Mouse (Mus musculus) heart, embryonic 11.5 days (tissue): ENCODE results near the gene Frmd7. TPM values are rescaled to one million over a fixed set of nuclear protein-coding genes. Genes with fewer than 3 reads are reported as not detected.

Experiments used
- ATAC-seq: fragments of 200-750 bp; cut with Nextera tagmentation; replicated peaks from 2 replicates; pipeline ENCODE4 v1.8.0; 2017; ENCODE audit warnings: moderate library complexity; ENCODE audit not compliant: insufficient number of reproducible peaks, low FRiP score, low TSS enrichment
- H3K27ac ChIP-seq: fragments of 300-500 bp; sonication (generic); 2 replicates; pipeline ENCODE4 v1.5.1; 2014; ENCODE audit warnings: mild to moderate bottlenecking, low read depth, low read length
- H3K27me3 ChIP-seq: fragments of 300-500 bp; sonication (generic); 2 replicates; pipeline ENCODE4 v1.6.1; 2014; ENCODE audit warnings: mild to moderate bottlenecking, low read length, mixed read lengths; ENCODE audit not compliant: control insufficient read depth, insufficient read depth
- H3K36me3 ChIP-seq: fragments of 300-500 bp; sonication (generic); 2 replicates; pipeline ENCODE4 v1.6.1; 2014; ENCODE audit warnings: mild to moderate bottlenecking, low read length, moderate library complexity, mixed read lengths; ENCODE audit not compliant: control insufficient read depth, insufficient read depth
- H3K4me1 ChIP-seq: fragments of 300-500 bp; sonication (generic); 2 replicates; pipeline ENCODE4 v1.6.1; 2014; ENCODE audit warnings: low read length; ENCODE audit not compliant: control insufficient read depth, insufficient read depth
- H3K4me2 ChIP-seq: fragments of 300-500 bp; sonication (generic); 2 replicates; pipeline ENCODE4 v1.6.1; 2014; ENCODE audit warnings: mild to moderate bottlenecking, moderate library complexity
- H3K4me3 ChIP-seq: fragments of 300-500 bp; sonication (generic); 2 replicates; pipeline ENCODE4 v1.5.1; 2014; ENCODE audit warnings: low read depth, low read length
- H3K9ac ChIP-seq: fragments of 300-500 bp; sonication (generic); 2 replicates; pipeline ENCODE4 v1.6.1; 2014; ENCODE audit warnings: mild to moderate bottlenecking, low read depth, low read length, moderate library complexity
- H3K9me3 ChIP-seq: fragments of 300-500 bp; sonication (generic); replicated peaks from 2 replicates; pipeline ENCODE4 v1.6.1; 2016; ENCODE audit warnings: low read length; ENCODE audit not compliant: control insufficient read depth
- WGBS: fragments of 180-500 bp; shearing (Covaris S2); extraction: QIAGEN DNeasy Blood & Tissue Kit; methylation state at CpG from one replicate; pipeline ENCODE4 v1.1.7; 2014; ENCODE audit not compliant: insufficient replicate concordance; 5-methylcytosine and 5-hydroxymethylcytosine counted together
- polyA plus RNA-seq: library from polyadenylated mRNA; unstranded; fragments of >200 nt; fragmentation: Nextera tagmentation; extraction: Ambion mirVana; gene quantifications from 2 replicates; pipeline ENCODE4 v1.2.1, GENCODE M21; 2014

The Frmd7 gene
- polyA plus RNA-seq, 1 experiment from 2014 or later: not detected

- ATAC-seq: no peak
- H3K27ac ChIP-seq: no peak overlapping the region
- no peaks in the 10 kb centered on the region for H3K9me3 ChIP-seq
- no peaks in the 10 kb centered on the region for H3K36me3 ChIP-seq
- no peak overlapping the region for H3K4me2 ChIP-seq
- no peaks in the 10 kb centered on the region for H3K4me1 ChIP-seq
- no peak overlapping the region for H3K9ac ChIP-seq
- no peak overlapping the region for H3K4me3 ChIP-seq
- WGBS: 75% methylated on average over 5 of the region's 5 CpGs
- no peaks in the 10 kb centered on the region for H3K27me3 ChIP-seq
Observed at GRCm38 (mm10) chrX:50909915-50910314, 32.6 kb downstream of the Frmd7 start.

GRCm38 (mm10) chrX:50903497-50903896 is 39.0 kb downstream of the Frmd7 start:
- H3K9me3 ChIP-seq: no peaks in the 10 kb centered on the region
- no peaks in the 10 kb centered on the region for H3K4me1 ChIP-seq
- no peak overlapping the region for H3K4me2 ChIP-seq
- no peak overlapping the region for H3K9ac ChIP-seq
- no peaks in the 10 kb centered on the region for H3K36me3 ChIP-seq
- H3K27ac ChIP-seq: no peak overlapping the region
- no peak overlapping the region for H3K4me3 ChIP-seq
- no peak for ATAC-seq
- WGBS: 80% methylated on average over 3 of the region's 3 CpGs
- no peaks in the 10 kb centered on the region for H3K27me3 ChIP-seq

GRCm38 (mm10) chrX:50887999-50888398 is 54.5 kb downstream of the Frmd7 start:
- no peak overlapping the region for H3K27ac ChIP-seq
- no peaks in the 10 kb centered on the region for H3K27me3 ChIP-seq
- H3K4me1 ChIP-seq: no peaks in the 10 kb centered on the region
- no peaks in the 10 kb centered on the region for H3K36me3 ChIP-seq
- H3K4me2 ChIP-seq: no peak overlapping the region
- H3K9me3 ChIP-seq: no peaks in the 10 kb centered on the region
- no peak for ATAC-seq
- H3K4me3 ChIP-seq: no peak overlapping the region
- H3K9ac ChIP-seq: no peak overlapping the region
- WGBS: 72% methylated on average over 2 of the region's 2 CpGs

GRCm38 (mm10) chrX:50874246-50875002 is 68.1 kb downstream of the Frmd7 start:
- Histone ChIP-seq H3K27me3 (0 out of 2 replicates have a peak, but pooled peaks cover 3% of the 10 kb centered on the region), H3K36me3 (no peaks in the 10 kb centered on the region), H3K4me2 (no peak overlapping the region), H3K4me3 (no peak overlapping the region), H3K27ac (no peak overlapping the region), H3K9ac (no peak overlapping the region), H3K4me1 (no peaks in the 10 kb centered on the region), H3K9me3 (no peaks in the 10 kb centered on the region)
- WGBS: 79% methylated on average over 6 of the region's 6 CpGs
- no peak for ATAC-seq

- WGBS: 53% methylated on average over 5 of the region's 5 CpGs
- no peak for ATAC-seq
- no peak overlapping the region for H3K4me3 ChIP-seq
- no peaks in the 10 kb centered on the region for H3K4me1 ChIP-seq
- H3K27ac ChIP-seq: no peak overlapping the region
- H3K36me3 ChIP-seq: no peaks in the 10 kb centered on the region
- H3K4me2 ChIP-seq: no peak overlapping the region
- H3K9ac ChIP-seq: no peak overlapping the region
- H3K27me3 ChIP-seq: no peaks in the 10 kb centered on the region
- no peaks in the 10 kb centered on the region for H3K9me3 ChIP-seq
Observed at GRCm38 (mm10) chrX:50864734-50865133, 77.8 kb downstream of the Frmd7 start.

- Histone ChIP-seq H3K4me2 (no peak overlapping the region), H3K9ac (no peak overlapping the region), H3K4me1 (no peaks in the 10 kb centered on the region), H3K4me3 (no peak overlapping the region), H3K27ac (no peak overlapping the region), H3K9me3 (no peaks in the 10 kb centered on the region), H3K36me3 (no peaks in the 10 kb centered on the region), H3K27me3 (no peaks in the 10 kb centered on the region)
- WGBS: 74% methylated on average over 2 of the region's 2 CpGs
- ATAC-seq: no peak
Observed at GRCm38 (mm10) chrX:50863771-50864170, 78.7 kb downstream of the Frmd7 start.

- no peak for ATAC-seq
- no peak overlapping the region for H3K27ac ChIP-seq
- no peaks in the 10 kb centered on the region for H3K27me3 ChIP-seq
- no peaks in the 10 kb centered on the region for H3K4me1 ChIP-seq
- no peaks in the 10 kb centered on the region for H3K9me3 ChIP-seq
- WGBS: 59% methylated on average over 6 of the region's 6 CpGs
- no peaks in the 10 kb centered on the region for H3K36me3 ChIP-seq
- H3K4me2 ChIP-seq: no peak overlapping the region
- no peak overlapping the region for H3K9ac ChIP-seq
- H3K4me3 ChIP-seq: no peak overlapping the region
Observed at GRCm38 (mm10) chrX:50850428-50851184, 91.9 kb downstream of the Frmd7 start.
